Mouse (Mus musculus) kidney, postnatal 0 days (tissue): ENCODE measurements around the gene Zar1. TPM values are rescaled to one million over a fixed set of nuclear protein-coding genes. Genes with fewer than 3 reads are reported as not detected.
"Not testable (repeated sequence)": the region's sequence is repeated elsewhere in the genome, so short reads cannot be mapped to it uniquely, and the experiment has no call there.

Experiments
- ATAC-seq: fragments of 200-750 bp; cut with Nextera tagmentation; replicated peaks from 2 replicates; pipeline ENCODE4 v1.8.0; 2017; ENCODE audit warnings: low read depth, moderate number of reproducible peaks, moderate TSS enrichment, moderate library complexity; ENCODE audit not compliant: low FRiP score
- DNase-seq: peaks from one replicate; pipeline ENCODE4 v3.0.0-alpha.2; 2016; ENCODE audit warnings: low spot score
- H3K27ac ChIP-seq: fragments of 300-500 bp; sonication (generic); 2 replicates; pipeline ENCODE4 v1.5.1; 2014; ENCODE audit warnings: mild to moderate bottlenecking
- H3K27me3 ChIP-seq: fragments of 300-500 bp; sonication (generic); 2 replicates; pipeline ENCODE4 v1.6.1; 2014; ENCODE audit warnings: low read length, mixed read lengths; ENCODE audit not compliant: insufficient read depth
- H3K36me3 ChIP-seq: fragments of 300-500 bp; sonication (generic); 2 replicates; pipeline ENCODE4 v1.6.1; 2014; ENCODE audit warnings: low read length, mixed read lengths; ENCODE audit not compliant: insufficient read depth
- H3K4me1 ChIP-seq: fragments of 300-500 bp; sonication (generic); replicated peaks from 2 replicates; pipeline ENCODE4 v1.6.1; 2014; ENCODE audit warnings: antibody characterized with exemption, low read length, mixed read lengths; ENCODE audit not compliant: insufficient read depth
- H3K4me2 ChIP-seq: fragments of 300-500 bp; sonication (generic); 2 replicates; pipeline ENCODE4 v1.6.1; 2014; ENCODE audit warnings: mild to moderate bottlenecking, low read length, moderate library complexity, mixed read lengths
- H3K4me3 ChIP-seq: fragments of 300-500 bp; sonication (generic); replicated peaks from 2 replicates; pipeline ENCODE4 v1.5.1; 2014; ENCODE audit warnings: low read depth, low read length
- H3K9ac ChIP-seq: fragments of 300-500 bp; sonication (generic); 2 replicates; pipeline ENCODE4 v1.6.1; 2014; ENCODE audit warnings: low read depth, low read length
- H3K9me3 ChIP-seq: fragments of 300-500 bp; sonication (generic); replicated peaks from 2 replicates; pipeline ENCODE4 v1.6.1; 2016; ENCODE audit warnings: low read length, inconsistent platforms, mixed read lengths
- CTCF ChIP-seq: IDR thresholded peaks from 2 replicates; pipeline ENCODE4 v1.5.1; 2016; ENCODE audit warnings: antibody characterized with exemption, low read depth, mild to moderate bottlenecking, moderate library complexity
- WGBS: fragments of 180-500 bp; shearing (Covaris S2); extraction: QIAGEN DNeasy Blood & Tissue Kit; methylation state at CpG from one replicate; pipeline ENCODE4 v1.1.7; 2014; 5-methylcytosine and 5-hydroxymethylcytosine counted together
- polyA plus RNA-seq: library from polyadenylated mRNA; unstranded; fragments of >200 nt; fragmentation: Nextera tagmentation; extraction: Ambion mirVana; gene quantifications from 2 replicates; pipeline ENCODE4 v1.2.1, GENCODE M21; 2015

Gene Zar1
- polyA plus RNA-seq, 1 experiment from 2014 or later: 1.1 TPM

DNA sequence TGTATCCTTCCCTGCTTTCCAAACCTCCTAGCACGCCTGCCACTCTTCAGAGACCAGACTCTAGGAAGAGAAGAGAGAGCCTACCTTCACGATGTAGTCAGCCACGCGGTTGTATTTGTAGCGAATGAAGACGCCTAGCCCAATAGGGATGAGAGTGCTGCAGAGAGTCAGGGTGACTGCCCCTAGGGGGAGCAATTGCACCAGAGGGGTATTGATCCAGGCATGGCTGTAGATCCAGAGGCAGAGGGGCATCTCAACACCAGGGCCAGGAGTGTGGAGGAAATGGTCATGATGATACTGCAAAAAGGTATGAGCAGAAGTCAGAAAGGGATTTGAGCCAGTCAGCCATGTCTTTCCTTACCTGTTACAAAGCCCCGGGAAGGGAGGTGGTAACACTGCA is 5.1 kb upstream of the Zar1 start:
- not testable (repeated sequence) for DNase-seq, H3K9ac ChIP-seq, H3K27me3 ChIP-seq, H3K4me3 ChIP-seq, H3K4me1 ChIP-seq, H3K27ac ChIP-seq, H3K36me3 ChIP-seq, ATAC-seq, H3K4me2 ChIP-seq, H3K9me3 ChIP-seq
- TF ChIP-seq CTCF: peak; percentile 41; the same call in 1 of the 2 replicates
- WGBS: 51% methylated on average over 7 of the region's 7 CpGs

DNA sequence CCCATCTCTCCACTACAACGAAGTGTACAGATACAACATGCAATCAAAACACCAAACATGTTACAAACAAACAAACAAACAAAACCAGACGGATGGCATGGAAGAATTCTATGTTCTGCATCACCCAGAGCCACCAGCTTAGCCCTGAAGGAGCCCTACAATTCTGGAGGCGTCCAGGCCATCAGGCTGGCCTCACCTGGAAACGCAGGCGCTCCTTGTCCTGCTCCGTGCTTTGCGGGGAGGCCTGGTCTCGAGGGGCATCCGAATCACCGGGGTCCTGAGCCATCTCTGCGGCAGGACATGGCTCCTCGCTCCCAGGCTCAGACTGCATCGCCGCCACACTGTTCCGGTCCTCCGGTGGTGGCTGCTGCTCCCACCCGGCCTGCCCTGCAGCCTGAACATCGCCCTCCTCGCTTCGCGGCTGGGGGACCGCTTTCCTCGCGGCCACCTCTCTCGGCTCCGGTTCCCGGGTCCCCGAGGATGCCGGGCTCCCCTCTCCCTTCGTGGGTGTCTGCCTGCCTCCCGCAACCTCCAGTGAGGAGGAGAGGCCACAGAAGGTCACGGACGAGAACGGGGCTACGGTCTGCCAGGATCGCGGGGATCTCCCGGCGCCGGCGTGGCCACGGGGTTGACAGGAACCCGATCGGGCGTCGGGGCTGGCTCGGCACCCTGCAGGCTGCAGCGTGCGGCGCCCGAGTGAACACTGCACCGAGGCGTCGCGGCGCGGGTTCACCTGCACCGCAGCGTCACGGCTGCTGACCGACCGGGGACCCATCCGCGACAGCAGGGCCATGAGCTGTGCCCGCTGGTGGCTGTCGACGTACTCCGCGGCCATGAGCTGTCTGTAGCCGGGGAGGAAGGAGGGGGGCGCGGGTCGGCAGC is 725 bp downstream of the Zar1 start:
- H3K4me3 ChIP-seq: peak overlapping the region; percentile 34
- DNase-seq, H3K27me3 ChIP-seq, H3K4me1 ChIP-seq, H3K9me3 ChIP-seq, H3K36me3 ChIP-seq, H3K9ac ChIP-seq, H3K27ac ChIP-seq: not testable (repeated sequence)
- H3K4me2 ChIP-seq: peak overlapping the region; percentile 69
- ATAC-seq: peak; percentile 75
- 5% methylated on average over 54 of the region's 73 CpGs for whole genome bisulfite sequencing

DNA sequence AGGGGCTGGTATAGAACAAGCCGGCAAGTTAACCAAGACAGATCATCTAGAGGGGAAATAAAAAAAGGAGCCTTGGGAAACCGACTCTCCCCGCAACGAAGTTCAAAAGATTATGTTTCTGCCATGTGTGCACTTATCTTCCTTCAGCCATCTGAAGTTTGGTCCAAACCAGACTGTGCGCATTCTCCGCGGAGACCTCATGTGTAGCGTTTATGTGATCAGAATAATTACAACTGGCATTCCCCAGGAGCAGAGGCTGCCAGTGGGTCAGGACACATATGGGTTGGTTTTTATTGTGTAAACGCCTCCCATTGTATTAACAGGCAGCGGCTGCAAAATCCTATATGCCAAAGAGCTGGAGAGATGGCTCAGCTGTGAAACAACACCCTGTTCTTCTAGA is 1.5 kb downstream of the Zar1 start:
- H3K4me1 ChIP-seq, H3K9ac ChIP-seq, ATAC-seq, DNase-seq, H3K9me3 ChIP-seq, H3K27ac ChIP-seq, H3K36me3 ChIP-seq, H3K27me3 ChIP-seq, H3K4me3 ChIP-seq, H3K4me2 ChIP-seq: not testable (repeated sequence)
- 51% methylated on average over 10 of the region's 10 CpGs for WGBS

DNA sequence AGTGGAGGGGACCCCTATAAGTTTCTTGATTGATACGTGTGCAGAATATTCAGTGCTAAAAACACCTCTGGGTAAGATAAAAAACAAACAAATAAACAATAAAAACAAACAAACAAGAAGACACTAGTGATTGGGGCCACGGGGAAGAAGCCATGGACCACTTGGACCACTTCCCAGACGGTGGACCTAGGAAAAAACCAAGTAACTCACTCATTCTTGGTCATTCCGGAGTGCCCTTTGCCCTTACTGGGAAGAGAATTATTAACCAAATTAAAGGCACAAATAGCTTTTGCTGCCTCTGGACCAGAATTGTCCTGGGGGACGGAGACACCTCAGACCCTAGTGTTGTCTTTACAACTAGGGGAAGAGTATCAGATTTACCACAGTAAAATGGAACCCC is 15.4 kb downstream of the Zar1 start:
- no peaks in the 10 kb centered on the region for H3K4me1 ChIP-seq
- H3K9ac ChIP-seq: no peak overlapping the region
- 75% methylated on average over 5 of the region's 5 CpGs for WGBS
- ATAC-seq (no peak), DNase-seq (no peak)
- no peaks in the 10 kb centered on the region for H3K9me3 ChIP-seq
- H3K4me3 ChIP-seq: no peak overlapping the region
- TF ChIP-seq CTCF: no peak
- H3K27me3 ChIP-seq: no peaks in the 10 kb centered on the region
- H3K27ac ChIP-seq: no peak overlapping the region
- H3K36me3 ChIP-seq: no peaks in the 10 kb centered on the region
- no peak overlapping the region for H3K4me2 ChIP-seq

DNA sequence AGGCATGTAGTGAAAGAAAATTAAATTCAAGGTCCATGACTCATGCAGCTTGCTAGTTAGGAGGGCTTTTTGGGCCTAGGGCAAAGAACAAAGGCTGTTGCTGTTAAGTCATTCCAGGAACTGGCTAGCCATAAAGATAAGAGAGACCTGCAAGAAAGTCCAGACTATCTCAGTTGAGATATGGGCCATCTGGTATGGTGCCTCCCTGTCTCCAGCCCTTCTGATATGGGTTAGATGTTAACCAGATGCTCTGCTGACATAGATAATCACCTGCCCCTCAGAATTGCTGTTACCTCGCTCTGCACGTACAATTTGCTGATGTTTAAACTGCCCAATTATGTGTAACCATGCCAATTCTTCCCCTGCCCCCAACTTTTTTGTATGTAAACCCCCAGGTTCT is 17.9 kb downstream of the Zar1 start:
- H3K36me3 ChIP-seq, H3K4me2 ChIP-seq, H3K27ac ChIP-seq, H3K27me3 ChIP-seq, H3K9ac ChIP-seq, H3K4me1 ChIP-seq, H3K4me3 ChIP-seq, ATAC-seq, DNase-seq, H3K9me3 ChIP-seq: not testable (repeated sequence)
- 82% methylated on average over 2 of the region's 2 CpGs for WGBS

DNA sequence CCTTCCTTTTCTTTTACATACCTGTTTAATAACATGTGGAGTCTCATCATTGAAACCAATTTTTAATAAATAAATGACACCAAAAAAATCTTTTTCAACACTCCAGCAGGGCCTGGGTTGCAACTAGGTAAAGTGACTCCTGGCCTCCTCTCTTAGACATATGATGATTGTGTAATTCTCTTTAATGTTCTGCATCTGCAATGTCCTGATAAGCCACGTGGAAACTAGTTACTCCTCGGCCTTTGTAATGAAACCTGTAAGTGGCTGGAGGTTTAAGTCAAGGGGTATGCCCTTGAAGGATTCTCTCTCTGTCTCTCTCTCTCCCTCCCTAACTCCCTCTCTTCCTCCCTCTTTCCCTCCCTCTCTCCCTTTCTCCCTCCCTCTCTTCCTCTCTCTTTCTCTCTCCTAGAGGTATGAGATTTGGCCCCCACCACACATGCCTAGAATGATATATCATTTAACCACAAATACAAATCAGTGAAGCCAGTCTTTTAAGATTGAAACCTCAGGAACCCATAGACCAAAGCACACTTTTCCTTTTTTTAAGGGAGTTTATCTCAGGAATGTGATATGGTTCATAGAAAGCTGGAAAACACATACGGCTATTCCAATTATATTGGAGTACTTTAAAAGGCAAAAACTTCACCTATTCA is 20.0 kb downstream of the Zar1 start:
- no peak for ATAC-seq
- no peaks in the 10 kb centered on the region for H3K36me3 ChIP-seq

More for the DNA sequence above, 20.0 kb downstream of the Zar1 start:
- TF ChIP-seq CTCF: no peak
- WGBS: 69% methylated on average over 3 of the region's 3 CpGs
- no peak for DNase-seq
- Histone ChIP-seq H3K4me3 (no peak overlapping the region), H3K27me3 (no peaks in the 10 kb centered on the region), H3K9ac (no peak overlapping the region), H3K4me1 (0 out of 2 replicates have a peak, but pooled peaks cover 4% of the 10 kb centered on the region), H3K27ac (no peak overlapping the region), H3K4me2 (no peak overlapping the region), H3K9me3 (no peaks in the 10 kb centered on the region)
